Mouse (Mus musculus): ENCODE data around the gene Gm36028. TPM values are rescaled to one million over a fixed set of nuclear protein-coding genes. Genes with fewer than 3 reads are reported as not detected.
A peak's percentile ranks its signal among the peaks of the same experiment; 100 is the strongest.

Gm36028 gene
- polyA plus RNA-seq, 1 experiment from 2014 or later, result 0.05 TPM

DNA sequence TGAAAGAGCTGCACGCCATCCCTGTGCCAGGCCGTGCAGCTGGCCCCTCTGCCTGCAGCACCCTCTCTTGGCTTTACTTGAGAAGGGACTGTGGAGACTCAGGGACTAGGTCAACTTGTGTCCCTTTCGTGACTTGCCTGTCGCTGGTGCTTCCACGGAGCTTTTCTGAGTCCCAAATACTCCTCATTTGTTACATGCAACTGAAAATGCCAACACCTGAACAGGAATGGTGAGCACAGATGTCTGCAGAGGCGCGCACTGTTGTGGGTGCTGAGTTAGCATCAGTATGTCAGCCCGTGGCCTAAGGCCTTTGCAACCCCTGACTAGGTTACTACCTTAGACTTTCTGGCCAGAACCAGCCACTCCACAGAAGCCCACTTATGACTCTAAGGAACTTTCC lies 49.1 kb downstream of the Gm36028 start:
- in situ Hi-C loops (cut with MboI; ENCODE audit: low pct_unique_long_range_greater_than_20kb), result loop anchor here (5.0 to 10.0 kb wide), 2 partner anchors 125 to 283 kb away; no protein-coding TSS in a partner anchor
- ChIA-PET POLR2A (interaction anchor here (1.1 to 2.0 kb wide), 3 partner anchors 9 to 33 kb away, joined by 3 to 9 read pairs (median 4); no protein-coding TSS in a partner anchor), CTCF (interaction anchor here (0.7 to 2.2 kb wide), 6 partner anchors 8 to 129 kb away, joined by 3 to 7 read pairs (median 4); no protein-coding TSS in a partner anchor)
- TF ChIP-seq CTCF (IDR thresholded peaks at IDR 0.05), result peak; percentile 37
- ATAC-seq (no peak), DNase-seq (ENCODE audit: low read depth, low spot score) (no peak)
- no peaks in the 10 kb centered on the region for H3K27me3 ChIP-seq

DNA sequence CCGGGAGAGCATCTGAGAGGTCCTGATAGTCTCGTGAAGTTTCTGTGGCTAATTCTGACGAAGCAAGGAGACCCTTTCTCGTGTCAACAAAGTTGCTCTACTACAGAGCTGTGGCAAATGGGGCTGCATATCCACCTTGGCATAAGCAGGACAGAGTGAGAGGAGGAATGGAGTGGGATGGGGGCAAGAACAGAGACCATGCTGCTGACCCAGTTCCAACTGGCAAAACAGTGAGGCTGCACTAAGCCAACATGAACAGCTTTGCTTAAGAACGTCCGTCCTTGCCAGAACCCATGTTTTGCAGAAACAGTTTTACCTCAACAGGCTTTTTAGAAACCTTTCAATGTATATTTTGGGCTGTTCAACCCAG lies 51.3 kb downstream of the Gm36028 start:
- no peak for ATAC-seq
- in situ Hi-C loops (cut with MboI; ENCODE audit: low pct_unique_long_range_greater_than_20kb), result no loop called here
- no peak for TF ChIP-seq CTCF (IDR thresholded peaks at IDR 0.05)
- CTCF ChIA-PET, result interaction anchor here (1.3 kb wide), 1 partner anchor 119 kb away, joined by 3 read pairs; no protein-coding TSS in a partner anchor
- H3K27me3 ChIP-seq, result no peaks in the 10 kb centered on the region
- no peak for DNase-seq (ENCODE audit: low read depth, low spot score)
- POLR2A ChIA-PET, result no interaction called here

- POLR2A ChIA-PET, result interaction anchor here (0.7 kb wide), 1 partner anchor 208 kb away, joined by 8 read pairs; no protein-coding TSS in a partner anchor
- ATAC-seq (no peak), DNase-seq (ENCODE audit: low read depth, low spot score) (no peak)
- CTCF ChIA-PET, result interaction anchor here (1.3 kb wide), 1 partner anchor 118 kb away, joined by 3 read pairs; no protein-coding TSS in a partner anchor
- no peaks in the 10 kb centered on the region for H3K27me3 ChIP-seq
- no peak for TF ChIP-seq CTCF (IDR thresholded peaks at IDR 0.05)
- in situ Hi-C loops (cut with MboI; ENCODE audit: low pct_unique_long_range_greater_than_20kb), result no loop called here
Measured at GRCm38 (mm10) chr16:37808866-37809622, 51.9 kb downstream of the Gm36028 start.

- ChIA-PET CTCF (interaction anchor here (1.6 kb wide), 1 partner anchor 117 kb away, joined by 4 read pairs; no protein-coding TSS in a partner anchor), POLR2A (no interaction called here)
- TF ChIP-seq CTCF (IDR thresholded peaks at IDR 0.05), result no peak
- in situ Hi-C loops (cut with MboI; ENCODE audit: low pct_unique_long_range_greater_than_20kb), result no loop called here
- ATAC-seq (no peak), DNase-seq (ENCODE audit: low read depth, low spot score) (no peak)
- no peaks in the 10 kb centered on the region for H3K27me3 ChIP-seq
Measured at GRCm38 (mm10) chr16:37807269-37807668, 53.7 kb downstream of the Gm36028 start.

DNA sequence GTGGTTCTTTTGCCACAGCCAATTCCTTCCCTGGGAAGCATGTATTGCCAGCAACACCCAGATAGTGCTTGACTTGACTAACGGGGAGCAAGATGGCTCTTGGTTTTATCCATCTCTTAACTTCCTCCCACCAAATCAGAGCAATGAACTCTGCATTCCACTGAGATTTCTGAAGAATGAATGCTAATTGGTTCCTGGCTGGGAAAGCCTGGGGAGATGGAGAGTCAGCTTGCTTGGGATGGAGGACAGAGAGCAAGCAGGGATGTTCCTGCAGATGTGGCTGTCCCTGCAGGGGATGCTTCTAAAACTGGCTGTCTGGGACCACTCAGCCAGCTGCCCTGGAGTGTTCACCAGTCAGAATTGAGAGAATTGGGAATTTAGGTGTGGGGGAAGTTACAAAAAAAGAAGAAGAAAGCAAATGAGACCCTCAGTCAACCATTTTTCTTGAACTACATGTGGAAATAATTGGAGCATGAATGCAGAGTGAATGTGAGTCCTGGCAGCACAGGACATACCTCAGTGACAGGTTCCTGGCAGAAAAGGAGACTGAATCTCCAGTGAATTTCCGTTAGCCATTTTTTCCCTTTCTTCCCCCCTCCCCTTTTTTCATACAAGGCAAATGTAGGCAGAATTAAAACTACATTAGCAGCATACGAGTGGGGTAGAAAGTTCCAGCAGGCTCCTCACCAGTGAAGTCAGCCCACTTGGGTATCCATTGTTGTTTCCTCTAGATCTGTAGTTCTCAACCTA lies 55.0 kb downstream of the Gm36028 start:
- DNase-seq (ENCODE audit: low read depth, low spot score), result no peak
- POLR2A ChIA-PET, result no interaction called here
- no peak for ATAC-seq
- in situ Hi-C loops (cut with MboI; ENCODE audit: low pct_unique_long_range_greater_than_20kb), result no loop called here
- CTCF ChIA-PET, result interaction anchor here (1.0 kb wide), 2 partner anchors 11 to 113 kb away, joined by 3 read pairs; no protein-coding TSS in a partner anchor
- no peak for TF ChIP-seq CTCF (IDR thresholded peaks at IDR 0.05)
- no peaks in the 10 kb centered on the region for H3K27me3 ChIP-seq

- POLR2A ChIA-PET, result interaction anchor here (1.0 to 1.1 kb wide), 2 partner anchors 8 to 14 kb away, joined by 3 read pairs; no protein-coding TSS in a partner anchor
- in situ Hi-C loops (cut with MboI; ENCODE audit: low pct_unique_long_range_greater_than_20kb), result no loop called here
- CTCF ChIA-PET, result interaction anchor here (1.5 kb wide), 1 partner anchor 9 kb away, joined by 3 read pairs; no protein-coding TSS in a partner anchor
- no peaks in the 10 kb centered on the region for H3K27me3 ChIP-seq
- DNase-seq (ENCODE audit: low read depth, low spot score) (no peak), ATAC-seq (no peak)
- no peak for TF ChIP-seq CTCF (IDR thresholded peaks at IDR 0.05)
Measured at GRCm38 (mm10) chr16:37803387-37803950, 57.5 kb downstream of the Gm36028 start.

- ChIA-PET POLR2A (interaction anchor here (1.0 kb wide), 1 partner anchor 9 kb away, joined by 3 read pairs; no protein-coding TSS in a partner anchor), CTCF (no interaction called here)
- DNase-seq (ENCODE audit: low read depth, low spot score), result no peak
- ATAC-seq, result no peak
- TF ChIP-seq CTCF (IDR thresholded peaks at IDR 0.05), result no peak
- H3K27me3 ChIP-seq, result no peaks in the 10 kb centered on the region
- in situ Hi-C loops (cut with MboI; ENCODE audit: low pct_unique_long_range_greater_than_20kb), result no loop called here
Measured at GRCm38 (mm10) chr16:37802686-37803295, 58.2 kb downstream of the Gm36028 start.

- POLR2A ChIA-PET, result interaction anchor here (0.7 to 1.0 kb wide), 2 partner anchors 112 to 404 kb away, joined by 3 read pairs; no protein-coding TSS in a partner anchor
- TF ChIP-seq CTCF (IDR thresholded peaks at IDR 0.05), result no peak
- no peaks in the 10 kb centered on the region for H3K27me3 ChIP-seq
- ATAC-seq (peak; percentile 85), DNase-seq (ENCODE audit: low read depth, low spot score) (no peak)
- in situ Hi-C loops (cut with MboI; ENCODE audit: low pct_unique_long_range_greater_than_20kb), result no loop called here
- CTCF ChIA-PET, result interaction anchor here (1.3 kb wide), 1 partner anchor 12 kb away, joined by 3 read pairs; no protein-coding TSS in a partner anchor
Measured at GRCm38 (mm10) chr16:37801097-37801496, 59.8 kb downstream of the Gm36028 start.

Other genes with a start within 250 kb of the Gm36028 start
- 32.2 TPM for gene Ndufb4, start 206.7 kb downstream of the Gm36028 start, polyA plus RNA-seq (2021)
- 283 TPM for gene Fstl1, start 84.3 kb downstream of the Gm36028 start, polyA plus RNA-seq (2021)
- 20.0 TPM for gene Lrrc58, start 7.2 kb upstream of the Gm36028 start, polyA plus RNA-seq (2021)
- 0.04 TPM for gene Gpr156, start 55.4 kb upstream of the Gm36028 start, polyA plus RNA-seq (2021)
- gene Gsk3b, start 227.9 kb upstream of the Gm36028 start, polyA plus RNA-seq (2021), result 43.9 TPM

All from Patski (cell line).